Mouse (Mus musculus) heart, adult 2 months (tissue): Measurements from ENCODE around the gene Slc38a6.

Experiments used
- CTCF ChIP-seq: fragments of 200-600 bp; IDR thresholded peaks from 2 replicates; pipeline ENCODE4 v1.8.1; 2022; ENCODE audit warnings: antibody characterized with exemption, mild to moderate bottlenecking, moderate library complexity
- POLR2A ChIP-seq: fragments of 200-500 bp; IDR thresholded peaks from 2 replicates; pipeline ENCODE4 v1.6.1; 2011; ENCODE audit warnings: mild to moderate bottlenecking, low read depth, low read length, control low read depth; ENCODE audit not compliant: insufficient read depth

DNA sequence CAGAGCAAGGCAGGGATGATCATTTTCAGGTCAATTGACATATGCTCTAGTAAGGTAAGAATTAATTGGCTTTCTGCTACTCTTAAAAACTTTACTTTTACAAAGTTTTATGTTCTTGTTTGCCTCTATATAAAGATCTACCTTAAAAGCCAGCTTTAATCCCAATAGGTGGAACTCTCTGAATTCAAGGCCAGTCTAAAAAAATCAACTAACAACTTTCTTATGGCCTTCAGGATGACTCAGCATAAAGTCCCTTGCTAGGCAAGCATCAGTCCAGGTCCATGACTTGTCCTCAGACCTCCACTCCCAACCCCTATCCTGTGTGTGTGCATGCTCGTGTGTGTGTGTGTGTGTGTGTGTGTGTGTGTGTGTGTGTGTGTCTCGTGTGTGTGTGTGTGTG is 70.1 kb downstream of the Slc38a6 start:
- TF ChIP-seq CTCF = no peak
- no peak for TF ChIP-seq POLR2A
